Mouse (Mus musculus) T-helper 2 cell (primary cell): ENCODE measurements around the gene Pfdn6.

Source experiments
- in situ Hi-C: fragments of 300-600 bp; cut with MboI, MseI; formaldehyde crosslinking; loops from one replicate; pipeline ENCODE4 v1.15.1; 2025; ENCODE audit warnings: high pct_unique_total_duplicates

Pfdn6 gene

DNA sequence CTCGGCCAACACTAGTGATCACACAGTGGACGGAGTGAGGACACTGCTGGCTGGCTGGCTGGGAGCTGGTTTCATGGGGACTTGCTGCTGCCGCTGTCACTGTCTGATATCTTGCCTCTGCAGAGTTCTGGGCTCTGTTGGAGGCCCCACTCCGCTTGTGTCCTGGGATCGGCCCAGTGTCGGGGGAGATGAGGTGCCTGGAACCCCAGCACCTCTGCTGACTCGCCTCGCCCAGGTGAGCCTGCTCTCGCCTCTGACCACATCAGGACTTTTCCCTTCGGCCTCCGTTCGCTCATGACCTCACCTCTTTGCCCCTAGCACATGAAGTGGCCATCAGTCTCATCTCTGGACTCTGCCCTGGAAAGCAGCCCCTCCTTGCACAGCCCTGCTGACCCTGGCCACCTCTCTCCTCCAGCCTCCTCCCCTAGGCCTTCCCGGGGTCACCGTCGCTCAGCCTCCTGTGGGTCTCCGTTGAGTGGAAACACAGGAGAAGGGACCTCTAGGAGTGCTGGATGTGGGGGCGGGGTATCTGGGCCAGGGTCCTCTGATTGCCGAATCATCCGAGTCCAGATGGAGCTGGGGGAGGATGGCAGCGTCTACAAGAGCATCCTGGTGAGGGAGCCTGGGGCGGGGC is 4.6 kb downstream of the Pfdn6 start:
- in situ Hi-C loops: no loop called here

GRCm38 (mm10) chr17:33932970-33933369 is 7.2 kb downstream of the Pfdn6 start:
- in situ Hi-C loops: loop anchor here (5.0 kb wide), 1 partner anchor 41 kb away; the partner anchor contains the start of gene Kifc1

DNA sequence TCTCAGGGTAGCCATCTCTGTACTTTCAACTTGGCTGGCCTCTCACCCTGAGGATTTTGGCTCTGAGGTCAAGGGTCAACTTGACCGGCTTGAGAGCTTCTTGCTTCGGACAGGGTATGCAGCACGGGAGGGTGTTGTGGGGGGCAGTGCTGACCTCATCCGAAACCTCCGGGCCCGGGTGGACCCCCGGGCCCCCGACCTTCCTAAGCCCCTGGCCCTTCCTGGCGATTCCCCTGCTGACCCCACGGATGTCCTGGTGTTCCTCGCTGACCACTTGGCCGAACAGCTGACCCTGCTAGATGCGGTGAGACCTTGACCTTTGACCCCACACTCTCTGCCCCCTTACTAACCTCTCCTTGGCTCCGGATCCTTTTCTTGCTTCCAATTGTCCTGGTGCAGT is 7.7 kb downstream of the Pfdn6 start:
- in situ Hi-C loops: loop anchor here (5.0 kb wide), 1 partner anchor 40 kb away; the partner anchor contains the start of gene Kifc1

DNA sequence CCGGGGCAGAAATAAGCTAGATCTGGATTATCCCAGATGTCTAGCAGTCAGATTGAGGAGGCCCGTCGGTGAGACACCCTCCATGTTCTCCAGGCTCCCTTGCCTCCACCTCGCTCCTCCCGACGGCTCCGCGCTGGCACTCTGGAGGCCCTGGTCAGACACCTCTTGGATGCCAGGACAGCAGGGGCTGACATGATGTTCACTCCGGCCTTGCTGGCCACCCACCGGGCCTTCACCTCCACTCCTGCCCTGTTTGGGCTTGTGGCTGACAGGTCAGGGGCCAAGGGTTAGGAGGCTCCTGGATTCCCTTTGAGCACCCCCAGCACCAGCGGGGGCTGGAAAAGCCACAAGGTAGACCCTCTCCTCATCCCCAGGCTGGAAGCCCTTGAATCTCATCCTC is 8.2 kb downstream of the Pfdn6 start:
- in situ Hi-C loops: loop anchor here (5.0 kb wide), 1 partner anchor 40 kb away; the partner anchor contains the start of gene Kifc1

DNA sequence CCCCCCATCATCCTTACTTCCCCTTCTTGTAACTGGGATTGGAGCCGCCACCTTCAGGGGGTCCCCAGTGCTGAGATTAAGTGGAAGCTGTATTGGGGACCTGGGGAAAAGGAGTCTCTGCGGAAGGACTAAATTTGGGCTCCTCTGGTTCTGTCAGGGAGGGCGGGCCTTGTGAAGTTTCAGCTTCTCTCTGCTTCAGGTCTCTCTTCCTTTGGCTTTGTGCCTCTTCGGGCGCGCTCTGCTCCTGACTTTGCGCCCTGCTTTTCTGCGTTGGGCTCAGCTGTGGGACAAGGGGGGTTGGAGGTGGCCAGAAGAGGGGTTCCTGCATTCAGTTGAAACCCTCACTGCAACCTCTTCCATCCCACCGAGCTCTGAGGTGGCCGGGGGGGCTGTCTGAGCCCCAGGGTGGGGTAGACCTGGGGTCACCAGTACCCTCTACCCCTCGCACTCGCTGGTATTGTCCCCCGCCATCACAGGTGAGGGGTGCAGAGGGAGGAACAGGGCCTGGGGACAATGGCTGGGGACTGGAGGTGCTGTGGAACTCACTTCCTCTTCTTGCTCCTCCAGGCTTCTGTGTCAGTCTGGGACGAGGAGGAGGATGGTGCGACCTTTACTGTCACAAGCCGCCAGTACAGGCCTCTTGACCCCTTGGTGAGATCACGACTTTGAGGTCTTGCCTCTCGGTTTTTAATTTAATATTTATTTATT is 8.8 kb downstream of the Pfdn6 start:
- in situ Hi-C loops: loop anchor here (5.0 kb wide), 1 partner anchor 39 kb away; the partner anchor contains the start of gene Kifc1

- in situ Hi-C loops: loop anchor here (5.0 kb wide), 1 partner anchor 38 kb away; the partner anchor contains the start of gene Kifc1
Measured at GRCm38 (mm10) chr17:33930280-33931158, 9.6 kb downstream of the Pfdn6 start.

DNA sequence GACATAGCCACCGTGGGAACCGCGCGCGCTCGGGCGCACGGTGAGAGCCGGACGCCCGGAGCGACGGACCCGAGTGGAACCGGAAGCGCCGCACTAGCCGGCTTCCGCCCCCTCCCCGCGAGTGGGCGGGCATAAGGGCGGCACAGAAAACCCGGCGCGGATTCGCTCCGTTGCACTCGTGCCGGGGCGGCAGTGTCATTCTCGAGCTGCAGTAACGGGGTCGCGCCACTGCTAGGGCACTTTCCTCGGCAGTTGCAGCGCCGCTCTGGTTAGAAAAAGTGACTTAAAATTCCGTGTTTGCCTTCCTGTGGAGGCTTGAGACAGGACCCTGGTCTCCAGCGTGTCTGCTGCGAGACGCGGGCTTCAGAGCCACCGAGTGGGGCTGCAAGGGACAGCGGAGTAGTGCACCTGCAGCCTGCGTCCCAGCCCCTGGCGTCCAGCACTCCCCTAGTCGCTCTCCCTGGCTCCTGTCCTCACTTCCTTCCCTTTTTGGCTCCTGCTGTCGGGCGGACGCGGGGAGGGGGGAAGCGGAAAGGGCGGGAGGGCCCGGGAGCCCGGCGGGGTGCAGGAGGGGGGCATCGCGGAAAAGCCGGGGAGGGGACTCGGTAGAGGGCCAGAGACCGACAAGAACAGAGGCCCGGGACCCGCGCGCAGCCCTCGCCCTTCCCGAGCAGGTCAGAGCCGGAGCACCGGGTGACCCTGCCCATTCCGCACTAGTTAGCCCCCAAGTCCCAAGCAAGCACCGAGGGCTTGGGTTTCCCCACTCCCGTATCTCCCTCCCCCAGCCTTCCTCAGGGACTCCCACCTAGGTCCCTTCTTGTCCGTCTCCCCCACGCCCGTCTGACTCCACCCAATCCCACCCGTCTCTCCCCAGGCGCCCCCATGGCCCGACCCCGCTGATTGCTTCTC is 10.5 kb downstream of the Pfdn6 start, which contains the start of gene Rgl2:
Gene Rgl2 (plus strand): TSS at position 173 of the 909 bp plus-strand sequence.
- in situ Hi-C loops: loop anchor here (5.0 kb wide), 1 partner anchor 37 kb away; the partner anchor contains the start of gene Kifc1

DNA sequence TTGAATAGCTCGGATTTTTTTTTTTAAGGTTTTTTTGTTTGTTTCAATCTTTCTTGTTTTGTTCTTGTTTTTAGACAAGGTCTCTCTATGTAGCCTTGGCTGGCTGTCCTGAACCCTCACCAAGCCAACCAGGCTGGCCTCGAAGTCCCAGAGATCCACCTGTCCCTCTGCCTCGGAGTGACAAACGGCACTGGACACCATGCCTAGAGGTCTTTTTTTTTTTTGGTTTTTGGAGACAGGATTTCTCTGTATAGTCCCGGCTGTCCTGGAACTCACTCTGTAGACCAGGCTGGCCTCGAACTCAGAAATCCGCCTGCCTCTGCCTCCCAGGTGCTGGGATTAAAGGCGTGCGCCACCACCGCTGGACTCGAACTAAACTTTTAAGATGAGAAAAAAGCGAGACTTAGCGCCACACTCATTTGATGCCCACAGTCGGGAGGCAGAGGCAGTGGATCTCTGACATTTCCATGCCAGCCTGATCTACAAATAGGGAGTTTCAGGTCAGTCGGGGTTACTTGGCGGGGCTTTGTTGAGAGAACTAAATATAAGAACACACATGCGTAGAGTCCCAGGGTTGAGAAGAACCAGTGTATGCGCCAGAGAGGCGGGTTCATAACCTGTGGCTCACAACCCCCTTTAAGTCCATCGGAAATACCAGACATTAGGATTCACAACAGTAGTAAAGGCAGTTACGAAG is 11.7 kb downstream of the Pfdn6 start:
- in situ Hi-C loops: no loop called here

DNA sequence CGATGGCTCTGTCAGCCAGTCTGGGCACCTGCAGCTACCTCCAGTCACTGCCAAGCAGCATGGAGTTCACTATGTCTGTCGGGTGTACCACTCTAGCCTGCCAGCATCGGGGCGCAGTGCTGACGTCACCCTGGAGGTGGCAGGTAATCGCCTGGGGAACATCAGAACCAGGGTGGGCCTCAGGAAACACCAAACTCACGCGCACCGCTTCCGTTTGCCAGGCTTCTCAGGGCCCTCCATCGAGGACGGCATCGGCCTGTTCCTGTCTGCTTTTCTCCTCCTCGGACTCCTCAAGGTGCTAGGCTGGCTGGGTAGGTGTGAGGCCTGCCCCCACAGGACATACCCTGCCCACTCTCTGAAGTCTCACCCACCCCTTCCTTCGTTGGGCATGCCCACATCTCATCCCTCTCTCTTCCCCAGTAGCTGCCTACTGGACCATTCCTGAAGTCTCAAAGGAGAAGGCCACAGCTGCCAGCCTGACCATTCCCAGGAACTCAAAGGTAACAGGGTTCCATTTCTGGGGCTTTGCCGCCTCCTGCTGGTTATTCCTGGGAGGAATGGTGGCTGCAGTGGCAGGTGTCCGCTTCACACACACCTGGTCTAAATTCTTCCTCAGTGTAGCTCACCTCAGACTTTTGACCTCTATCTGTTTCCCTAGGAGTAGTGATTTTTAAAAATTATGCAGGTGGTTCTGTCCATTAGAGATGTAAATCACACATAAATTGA is 13.8 kb downstream of the Pfdn6 start:
- in situ Hi-C loops: no loop called here

- in situ Hi-C loops: no loop called here
Measured at GRCm38 (mm10) chr17:33925406-33926116, 14.6 kb downstream of the Pfdn6 start.

- in situ Hi-C loops: no loop called here
Measured at GRCm38 (mm10) chr17:33924577-33925283, 15.4 kb downstream of the Pfdn6 start.

GRCm38 (mm10) chr17:33921361-33921760 is 18.8 kb downstream of the Pfdn6 start:
- in situ Hi-C loops: no loop called here

DNA sequence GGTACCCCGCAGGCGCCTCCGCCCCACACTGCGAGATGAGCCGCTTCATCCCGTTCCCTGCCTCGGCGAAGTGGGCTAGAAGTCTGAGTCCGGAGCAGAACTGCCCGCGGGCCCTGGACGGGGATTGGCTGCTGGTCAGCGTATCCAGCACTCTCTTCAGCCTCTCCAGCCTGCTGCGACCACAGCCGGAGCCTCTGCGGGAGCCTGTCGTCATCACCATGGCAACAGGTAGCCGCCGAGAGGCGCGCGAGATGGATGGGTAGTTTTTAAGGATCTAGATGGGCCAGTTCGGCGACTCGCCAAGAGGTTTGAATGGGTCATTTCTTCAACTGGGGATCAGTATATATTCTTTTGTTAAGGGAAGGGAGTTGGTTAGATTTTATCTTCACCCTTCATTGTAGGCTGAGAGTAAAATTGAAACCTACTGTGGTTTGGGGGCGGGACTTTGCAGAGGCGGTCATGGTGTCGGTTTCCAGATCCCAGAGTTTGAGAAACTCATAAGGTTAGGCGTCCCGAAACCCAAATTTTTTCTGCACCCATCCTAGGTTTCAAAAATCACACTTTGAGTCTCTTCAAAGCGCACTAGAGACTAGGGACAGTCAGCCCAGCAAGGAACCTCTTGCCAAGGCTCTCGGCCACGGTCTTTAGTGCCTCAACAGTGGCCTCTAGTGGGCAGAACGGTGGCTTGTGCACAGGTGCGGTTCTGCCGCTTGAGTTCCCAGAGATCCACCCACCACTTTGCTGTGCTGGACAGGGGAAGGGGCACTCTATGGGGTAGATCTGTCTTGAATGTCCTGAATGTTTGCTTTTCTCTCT is 19.7 kb downstream of the Pfdn6 start:
- in situ Hi-C loops: no loop called here

DNA sequence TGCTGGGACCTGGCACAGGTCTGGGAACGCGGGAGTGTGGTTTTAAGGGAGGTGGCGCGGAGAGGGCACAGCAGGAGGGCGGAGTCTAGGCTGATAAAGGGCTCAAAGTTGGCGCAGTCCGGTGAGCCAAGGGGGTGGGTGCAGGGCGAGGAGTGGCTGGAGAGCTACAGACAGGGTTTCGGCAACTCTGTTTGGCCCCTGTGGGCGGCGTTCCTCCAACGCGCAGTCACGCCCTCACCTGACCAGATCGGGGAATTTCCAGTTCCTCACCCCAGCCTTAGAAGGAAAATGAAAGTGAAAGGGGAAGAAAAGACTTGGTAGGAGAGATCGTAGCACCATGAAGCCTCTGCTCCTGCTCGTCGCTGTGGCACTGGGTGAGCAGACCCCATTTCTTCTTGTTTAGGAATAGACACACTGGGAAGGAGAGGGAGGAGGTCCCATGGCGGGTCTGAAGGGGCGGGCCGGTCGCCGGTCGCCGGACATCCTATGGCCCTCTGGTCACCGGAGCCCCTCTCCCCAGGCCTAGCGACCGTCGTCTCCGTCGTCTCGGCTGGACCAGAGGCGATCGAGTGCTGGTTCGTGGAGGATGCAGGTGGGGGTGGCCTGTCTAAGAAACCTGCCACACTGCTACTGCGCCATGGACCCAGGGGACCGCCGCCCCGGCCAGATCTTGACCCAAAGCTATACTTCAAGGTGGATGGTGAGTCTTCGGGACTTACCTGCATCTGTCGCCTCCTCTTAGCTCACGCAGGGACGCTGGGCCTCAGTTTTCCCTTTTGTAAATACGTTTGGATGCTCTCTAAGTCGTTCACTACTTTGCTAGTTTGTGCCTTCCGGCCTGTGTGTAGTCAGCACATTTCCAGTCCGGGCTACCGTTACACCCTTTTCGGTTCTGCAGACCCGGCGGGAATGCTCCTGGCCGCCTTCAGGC is 20.5 kb downstream of the Pfdn6 start:
- in situ Hi-C loops: no loop called here

DNA sequence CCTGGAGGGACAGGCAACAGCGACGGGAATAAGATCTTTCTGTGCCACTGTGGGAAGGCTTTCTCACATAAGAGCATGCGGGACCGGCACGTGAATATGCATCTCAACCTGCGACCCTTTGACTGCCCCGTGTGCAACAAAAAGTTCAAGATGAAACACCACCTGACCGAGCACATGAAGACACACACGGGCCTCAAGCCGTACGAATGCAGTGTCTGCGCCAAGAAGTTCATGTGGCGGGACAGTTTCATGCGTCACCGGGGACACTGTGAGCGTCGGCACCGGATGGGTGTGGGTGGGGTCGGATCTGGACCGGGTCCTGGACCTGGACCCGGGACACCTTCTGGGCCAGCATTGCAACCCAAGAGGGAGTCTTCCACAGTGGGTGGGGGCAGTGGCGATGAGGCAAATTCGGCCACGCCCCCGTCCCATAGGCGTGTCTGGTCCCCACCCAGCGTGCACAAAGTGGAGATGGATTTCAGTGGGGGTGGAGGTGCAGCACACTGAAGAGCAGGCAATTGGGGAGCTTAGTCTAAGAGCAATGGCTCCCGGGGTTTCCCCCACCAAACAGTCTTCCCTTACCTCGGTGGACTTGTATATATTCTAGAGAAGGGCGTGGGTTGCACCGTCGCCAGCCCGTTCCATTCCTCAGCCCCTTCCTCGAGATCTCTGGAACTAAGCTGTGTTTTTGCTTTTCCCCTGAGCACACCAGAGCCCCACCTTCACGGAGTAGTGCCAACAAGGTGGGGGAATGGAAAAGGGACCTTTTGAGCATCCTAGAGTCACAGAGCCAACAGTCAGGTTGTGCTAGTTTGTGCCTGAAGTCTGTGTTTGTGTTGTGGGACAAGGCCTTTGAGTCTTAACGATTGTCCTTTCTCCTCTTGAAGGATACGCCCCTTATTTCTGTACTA is 21.6 kb downstream of the Pfdn6 start:
- in situ Hi-C loops: no loop called here
